Mouse (Mus musculus) cortical plate, adult 2 months (tissue): ENCODE measurements around the gene Hist1h4d.

ENCODE experiments used
- CTCF ChIP-seq: fragments of 200-500 bp; IDR thresholded peaks from 2 replicates; pipeline ENCODE4 v1.5.1; 2011; ENCODE audit warnings: mild to moderate bottlenecking, control low read depth, low read length; ENCODE audit not compliant: insufficient read depth; ENCODE audit errors: extremely low read depth
- POLR2A ChIP-seq: fragments of 200-500 bp; IDR thresholded peaks from 2 replicates; pipeline ENCODE4 v1.6.1; 2011; ENCODE audit warnings: mild to moderate bottlenecking, low read length, control low read depth; ENCODE audit not compliant: insufficient read depth; ENCODE audit errors: extremely low read depth

DNA sequence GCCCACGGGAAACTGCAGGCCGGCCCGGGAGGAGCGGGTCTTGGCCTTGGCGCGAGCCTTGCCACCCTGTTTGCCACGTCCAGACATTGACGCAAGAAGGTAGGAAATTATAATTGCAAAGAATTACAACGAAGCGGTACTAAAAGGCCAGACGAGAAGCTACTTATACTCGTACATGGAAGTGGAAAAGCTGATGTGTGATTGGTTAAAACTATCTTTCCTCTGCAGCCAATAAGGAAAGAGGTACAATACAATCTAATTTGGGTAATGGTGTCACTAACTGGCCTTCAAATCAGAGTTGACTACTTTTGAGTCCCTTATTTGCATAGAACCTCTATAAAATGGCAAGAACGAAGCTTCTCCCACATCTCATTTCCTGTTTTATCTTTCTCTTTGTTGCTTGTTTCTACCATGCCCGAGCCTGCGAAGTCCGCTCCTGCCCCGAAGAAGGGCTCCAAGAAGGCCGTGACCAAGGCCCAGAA, 10.3 kb upstream of the Hist1h4d start, which contains the start of the genes Hist1h2ae and Hist1h2bg:
- TF ChIP-seq CTCF (no peak), POLR2A (peak; percentile 75)
